Mouse (Mus musculus) retina, postnatal 7 days (tissue): ENCODE data around the gene Foxc2.

Experiments
- DNase-seq: peaks from one replicate; pipeline ENCODE4 v3.0.0-alpha.2; 2012; ENCODE audit warnings: low read depth, low spot score

Foxc2 gene

GRCm38 (mm10) chr8:121086004-121086900, 29.7 kb upstream of the Foxc2 start:
- no peak for DNase-seq

GRCm38 (mm10) chr8:121088281-121088680, 27.7 kb upstream of the Foxc2 start:
- no peak for DNase-seq

GRCm38 (mm10) chr8:121088871-121089630, 26.9 kb upstream of the Foxc2 start:
- DNase-seq, result no peak

- no peak for DNase-seq
These were observed 26.2 kb upstream of the Foxc2 start for GRCm38 (mm10) chr8:121089631-121090380.

- DNase-seq, result no peak
These were observed 25.3 kb upstream of the Foxc2 start for GRCm38 (mm10) chr8:121090716-121091115.

DNA sequence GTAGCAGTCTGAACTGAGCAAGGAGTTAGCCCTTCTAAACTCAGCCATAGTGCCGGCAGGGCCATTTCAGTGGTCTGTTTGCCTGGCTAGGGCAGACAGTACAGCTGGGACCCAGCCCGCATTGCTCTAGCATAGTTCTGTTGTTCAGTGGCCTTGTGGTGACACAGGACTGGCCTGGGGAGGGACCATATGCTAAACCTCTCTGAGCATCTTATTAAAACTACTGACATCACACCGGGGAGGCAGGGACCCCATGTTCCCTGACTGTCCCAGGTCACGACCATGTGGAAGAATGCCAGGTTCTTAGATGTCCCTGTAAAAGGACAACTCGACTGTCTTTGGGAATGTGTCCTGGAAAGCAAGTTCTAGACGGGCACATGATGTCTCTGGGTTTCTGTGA, 23.8 kb upstream of the Foxc2 start:
- DNase-seq, result no peak

DNA sequence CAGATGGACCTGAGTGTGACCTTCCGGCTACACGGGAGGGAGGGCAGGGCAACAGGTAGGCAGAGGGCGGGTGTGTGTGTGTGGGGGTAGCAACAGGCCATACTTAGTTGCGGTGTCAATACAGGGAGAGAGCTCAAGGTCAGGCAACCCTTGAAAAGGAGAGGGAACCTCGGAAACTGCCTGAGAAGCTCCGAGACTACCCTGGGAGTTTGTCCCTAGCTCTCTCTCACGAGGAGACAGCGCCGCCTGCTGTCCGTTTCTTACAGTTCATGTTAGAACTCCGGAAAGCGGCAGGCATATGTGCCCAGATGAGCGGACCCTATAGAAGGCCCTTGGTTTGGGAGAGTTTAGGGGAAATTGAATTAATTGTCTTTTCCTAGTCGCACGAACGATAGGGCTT, 23.3 kb upstream of the Foxc2 start:
- peak; percentile 78 for DNase-seq

DNA sequence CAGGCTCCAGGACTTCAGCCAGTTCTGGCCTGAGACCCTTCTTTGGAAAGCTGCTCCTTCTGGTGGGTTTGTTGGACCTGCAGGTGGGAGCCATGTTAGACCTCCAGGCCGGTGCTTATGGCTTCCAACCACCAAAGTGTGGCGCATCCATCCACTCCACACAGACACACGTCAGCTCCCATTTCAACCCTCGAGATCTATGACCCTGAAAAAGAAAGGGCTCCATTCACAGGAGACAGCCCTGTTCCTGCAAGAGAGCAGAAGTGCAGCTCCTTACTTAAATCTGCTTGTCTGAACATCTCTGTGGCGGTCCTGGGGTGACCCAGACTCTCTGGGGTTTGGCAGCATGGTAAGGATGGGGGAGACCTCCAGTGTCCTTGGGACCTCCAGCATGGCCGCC, 22.5 kb upstream of the Foxc2 start:
- DNase-seq, result no peak

- DNase-seq, result peak; percentile 78
These were observed 11.7 kb upstream of the Foxc2 start for GRCm38 (mm10) chr8:121104049-121104818.

GRCm38 (mm10) chr8:121107668-121108656, 8.0 kb upstream of the Foxc2 start, which contains the start of gene Mthfsd:
Gene Mthfsd, minus strand, starts transcription at chr8:121108392.
- DNase-seq, result peak; percentile 94

DNA sequence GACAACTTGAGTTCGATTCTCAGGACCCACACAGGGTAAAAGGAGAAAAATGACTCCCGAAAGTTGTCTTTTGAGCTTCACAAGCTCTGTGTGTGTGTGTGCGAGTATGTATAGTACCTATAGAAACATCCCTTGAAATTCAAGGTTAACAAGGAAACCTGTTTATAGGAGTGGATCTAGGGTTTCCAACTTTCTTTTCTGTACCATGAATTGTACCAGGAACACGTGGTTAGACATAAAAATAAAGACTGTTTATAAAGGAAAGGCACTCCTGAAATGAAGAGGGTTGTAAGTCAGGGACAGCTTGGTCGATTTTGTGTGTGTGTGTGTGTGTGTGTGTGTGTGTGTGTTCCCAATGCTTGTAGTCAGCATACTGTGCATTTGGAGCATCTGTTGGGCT, 7.3 kb upstream of the Foxc2 start:
- DNase-seq, result no peak

DNA sequence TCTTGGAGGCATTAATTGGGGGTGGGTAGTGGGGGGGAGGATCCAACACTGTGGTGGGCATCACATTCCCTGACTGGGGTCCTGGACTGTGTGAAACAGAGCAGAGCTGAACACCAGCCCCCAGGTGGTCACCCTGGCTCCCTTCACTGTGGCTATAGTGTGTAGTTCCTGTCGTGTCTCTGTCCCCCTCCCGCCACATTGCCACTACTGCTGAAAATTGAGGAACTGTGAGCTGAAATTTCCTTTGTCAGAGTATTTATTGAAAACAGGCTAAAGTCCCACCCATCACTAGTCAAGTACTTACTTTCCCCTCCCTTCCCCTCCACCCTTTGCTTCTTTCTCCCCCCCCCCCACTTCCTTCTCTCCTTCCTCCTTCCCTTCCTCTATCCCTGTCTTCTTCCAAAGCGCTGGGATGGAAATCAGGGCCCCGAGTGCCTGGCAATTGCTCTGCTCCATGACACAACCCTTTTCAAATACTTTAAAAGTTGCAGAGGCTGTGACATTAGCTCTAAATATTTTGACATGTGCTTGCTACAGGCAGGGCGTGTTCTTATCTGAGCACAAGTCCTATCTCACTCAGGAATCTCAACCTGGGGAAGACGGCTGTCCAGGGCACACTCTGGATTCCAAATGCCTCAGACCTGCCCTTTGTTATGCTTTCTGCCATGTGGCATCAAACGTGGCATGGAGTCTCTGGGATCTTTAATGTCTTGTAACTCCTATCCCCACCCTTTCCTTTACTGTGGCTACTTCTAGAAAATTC, 4.6 kb upstream of the Foxc2 start:
- DNase-seq, result no peak

DNA sequence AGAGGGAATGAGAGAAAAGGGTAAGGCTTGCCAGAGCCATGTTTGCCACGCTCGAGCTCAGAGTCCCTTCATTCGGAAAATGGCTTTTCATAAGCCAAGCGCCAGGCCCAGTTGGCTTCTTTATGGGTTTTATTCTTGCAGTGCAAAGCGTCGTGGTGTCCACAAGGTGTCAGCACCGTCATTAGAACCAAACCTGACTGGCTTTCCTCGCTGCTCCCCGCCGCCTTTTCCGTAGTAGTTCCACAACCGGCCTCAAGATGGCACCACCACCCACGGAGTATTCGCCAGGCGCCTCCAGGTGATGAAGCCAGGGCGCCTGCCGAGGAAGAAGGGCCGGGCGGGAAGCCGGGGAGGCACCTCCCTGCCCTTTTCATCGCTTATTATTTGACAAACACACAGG, 2.7 kb upstream of the Foxc2 start:
- DNase-seq, result peak; percentile 92

DNA sequence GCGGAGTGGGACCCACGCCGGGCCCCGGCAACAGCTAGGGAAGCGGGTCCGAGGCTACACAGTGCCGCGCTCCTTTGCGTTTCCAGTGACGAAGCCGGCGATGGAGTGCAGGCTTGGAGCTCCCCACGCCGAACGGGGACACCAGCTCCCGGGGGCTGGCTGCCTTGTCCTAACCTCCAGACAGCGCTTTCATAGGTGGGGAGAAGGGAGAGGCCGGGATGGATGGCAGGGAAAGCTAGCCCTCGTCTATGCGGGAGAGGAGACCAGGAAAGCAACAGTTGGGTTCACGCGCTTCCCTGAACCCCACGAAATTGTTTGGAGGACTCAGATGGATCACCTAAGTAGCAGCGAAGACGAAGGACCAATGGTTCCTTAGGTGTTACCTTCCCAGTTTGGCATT, 835 bp upstream of the Foxc2 start:
- DNase-seq, result no peak

DNA sequence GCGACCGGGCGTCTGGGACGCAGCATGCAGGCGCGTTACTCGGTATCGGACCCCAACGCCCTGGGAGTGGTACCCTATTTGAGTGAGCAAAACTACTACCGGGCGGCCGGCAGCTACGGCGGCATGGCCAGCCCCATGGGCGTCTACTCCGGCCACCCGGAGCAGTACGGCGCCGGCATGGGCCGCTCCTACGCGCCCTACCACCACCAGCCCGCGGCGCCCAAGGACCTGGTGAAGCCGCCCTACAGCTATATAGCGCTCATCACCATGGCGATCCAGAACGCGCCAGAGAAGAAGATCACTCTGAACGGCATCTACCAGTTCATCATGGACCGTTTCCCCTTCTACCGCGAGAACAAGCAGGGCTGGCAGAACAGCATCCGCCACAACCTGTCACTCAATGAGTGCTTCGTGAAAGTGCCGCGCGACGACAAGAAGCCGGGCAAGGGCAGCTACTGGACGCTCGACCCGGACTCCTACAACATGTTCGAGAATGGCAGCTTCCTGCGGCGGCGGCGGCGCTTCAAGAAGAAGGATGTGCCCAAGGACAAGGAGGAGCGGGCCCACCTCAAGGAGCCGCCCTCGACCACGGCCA, 717 bp downstream of the Foxc2 start:
- no peak for DNase-seq

- DNase-seq, result no peak
These were observed 1.2 kb downstream of the Foxc2 start for GRCm38 (mm10) chr8:121117186-121117651.

- no peak for DNase-seq
These were observed 1.9 kb downstream of the Foxc2 start for GRCm38 (mm10) chr8:121117906-121118305.

DNA sequence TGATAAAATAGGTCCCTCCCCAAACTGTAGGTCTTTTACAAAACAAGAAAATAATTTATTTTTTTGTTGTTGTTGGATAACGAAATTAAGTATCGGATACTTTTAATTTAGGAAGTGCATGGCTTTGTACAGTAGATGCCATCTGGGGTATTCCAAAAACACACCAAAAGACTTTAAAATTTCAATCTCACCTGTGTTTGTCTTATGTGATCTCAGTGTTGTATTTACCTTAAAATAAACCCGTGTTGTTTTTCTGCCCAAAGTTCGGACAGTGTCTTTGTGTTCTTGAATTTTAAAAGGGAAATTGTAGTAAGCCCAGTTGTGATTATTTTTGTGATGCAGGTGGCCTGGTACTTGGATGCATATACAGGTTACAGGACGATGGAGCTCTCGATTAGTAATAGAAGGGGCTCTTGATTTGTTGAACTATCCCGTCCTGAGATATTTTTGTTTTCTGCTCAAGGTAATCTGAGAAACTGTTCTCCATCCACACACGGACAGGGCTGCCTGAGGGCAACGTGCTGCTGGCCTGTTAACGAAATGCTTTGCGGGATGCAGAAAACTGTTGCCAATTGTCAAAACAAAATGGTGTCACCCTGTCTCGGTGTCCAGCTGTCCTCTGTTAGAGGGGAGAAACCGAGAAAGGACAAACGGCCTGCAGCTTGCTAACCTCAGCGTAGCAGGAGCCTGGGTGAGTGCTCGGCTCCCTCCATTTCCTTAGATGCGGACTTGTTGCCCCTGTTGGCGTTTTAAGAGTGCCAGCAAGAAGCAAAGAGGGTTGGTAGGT, 2.9 kb downstream of the Foxc2 start:
- DNase-seq, result no peak
